Mouse (Mus musculus) induced T-regulatory cell, adult 2 months (primary cell): ENCODE data around the gene Dnajc15.

Source experiments
- DNase-seq: peaks from one replicate; pipeline ENCODE4 v3.0.0-alpha.2; 2012; ENCODE audit warnings: low read depth

Gene Dnajc15

DNA sequence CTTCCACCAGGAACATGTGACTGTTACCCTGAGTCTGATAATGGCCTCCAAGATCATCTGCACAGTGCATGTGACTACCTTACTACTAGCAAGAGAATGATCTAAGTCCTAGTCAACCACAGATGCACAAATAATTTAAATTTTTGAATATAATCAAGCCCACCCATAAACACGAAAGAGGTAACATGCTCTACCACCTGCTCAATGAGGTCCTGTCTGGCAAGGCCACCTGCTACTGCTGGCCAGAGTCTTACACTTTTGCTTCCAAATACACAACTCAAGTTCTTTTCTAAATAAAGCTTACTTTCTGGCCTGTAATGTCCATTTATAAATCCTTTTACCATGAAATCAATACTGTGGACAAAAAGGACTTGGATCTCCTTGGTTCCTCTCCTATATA lies 15.0 kb downstream of the Dnajc15 start:
- DNase-seq: no peak

DNA sequence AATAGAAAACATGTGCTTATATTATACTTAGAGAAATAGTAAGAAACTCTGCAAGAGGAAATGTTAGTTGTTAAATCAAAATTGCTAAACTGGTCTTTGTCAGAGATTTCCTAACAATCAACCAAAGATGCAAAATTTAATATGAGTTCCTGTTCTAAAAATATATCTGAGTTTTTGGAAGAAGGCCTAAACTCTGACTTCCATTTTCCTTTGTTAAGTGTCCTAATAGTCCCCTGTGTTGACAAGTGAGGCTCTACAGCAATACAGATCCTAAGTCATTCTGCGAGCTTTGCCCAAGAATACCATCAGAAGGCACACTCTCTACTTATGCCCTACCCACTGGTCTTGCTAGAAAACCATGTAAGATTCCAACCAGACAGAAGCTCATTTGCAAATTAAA lies 21.0 kb downstream of the Dnajc15 start:
- no peak for DNase-seq

DNA sequence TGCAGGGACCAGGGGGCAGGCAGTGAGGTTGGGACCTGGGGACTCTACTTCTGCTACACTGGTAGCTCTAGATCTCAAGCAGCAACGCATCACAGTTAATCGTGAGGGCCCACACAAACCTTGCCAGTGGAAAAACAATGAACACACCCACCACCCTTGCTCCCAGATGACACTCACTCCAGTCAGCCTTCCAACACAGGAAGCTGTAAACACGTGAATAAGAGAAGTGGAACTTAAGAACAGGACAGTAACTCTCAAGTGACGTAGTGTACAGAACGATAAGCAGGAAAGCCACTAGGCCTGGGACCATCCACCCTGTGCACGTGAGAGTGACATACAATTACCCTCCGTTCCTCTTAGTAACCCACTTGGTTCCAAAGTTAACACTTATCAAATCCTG lies 25.1 kb downstream of the Dnajc15 start:
- no peak for DNase-seq

DNA sequence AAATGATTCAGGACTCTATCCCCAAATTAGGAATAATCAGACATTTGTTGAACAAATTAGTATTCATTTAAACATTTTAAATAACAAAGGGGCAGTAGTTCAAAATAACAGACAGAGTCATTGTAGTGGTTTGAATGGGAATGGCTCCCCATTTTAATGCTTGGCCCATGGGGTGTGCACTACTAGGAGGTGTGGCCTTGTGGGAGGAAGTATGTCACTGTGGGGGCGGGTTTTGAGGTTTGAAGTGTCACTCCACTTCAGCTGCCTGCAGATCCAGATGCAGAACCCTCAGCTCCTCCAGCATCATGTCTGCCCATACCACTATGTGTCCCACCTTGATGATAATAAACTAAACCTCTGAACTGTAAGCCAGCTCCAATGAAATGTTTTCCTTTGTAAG lies 26.6 kb downstream of the Dnajc15 start:
- DNase-seq: peak; percentile 38

DNA sequence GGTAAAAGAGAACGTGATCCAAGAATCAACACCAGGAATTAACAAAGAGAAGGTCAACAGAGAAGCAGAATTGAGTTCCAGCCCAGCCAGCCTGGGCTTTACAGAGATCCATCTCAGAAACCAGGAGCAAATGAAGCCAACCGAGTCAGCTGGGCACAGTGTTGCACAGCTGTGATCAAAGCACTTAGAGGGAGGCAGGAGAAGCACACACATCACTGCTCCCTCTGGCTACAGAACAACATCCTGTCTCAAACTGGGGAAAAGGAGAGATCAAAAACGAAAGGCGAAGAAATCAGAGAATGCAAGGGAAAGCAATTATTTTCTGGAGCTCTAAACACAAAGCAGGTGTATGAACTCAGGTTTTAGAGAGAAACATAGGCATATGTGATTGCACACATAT lies 28.7 kb downstream of the Dnajc15 start:
- no peak for DNase-seq

DNA sequence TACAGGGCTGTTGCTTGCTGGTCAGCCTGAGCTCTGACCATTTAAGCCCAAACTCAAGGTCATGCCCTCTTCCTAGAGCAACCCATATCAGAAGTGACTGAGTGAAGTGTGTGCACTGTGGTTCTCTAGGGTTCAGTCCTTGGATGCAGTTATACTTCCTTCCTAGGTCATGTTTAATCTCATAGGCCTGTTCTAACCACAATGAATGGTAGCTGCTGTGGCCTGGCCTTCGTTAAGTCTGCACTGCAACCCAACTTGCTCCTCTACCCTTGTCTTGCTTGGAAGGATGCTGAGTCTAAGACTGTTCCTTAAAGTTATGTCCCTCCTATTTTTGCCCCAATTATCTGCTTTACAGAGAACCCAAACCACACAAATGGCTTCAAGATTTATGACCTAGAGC lies 29.4 kb downstream of the Dnajc15 start:
- no peak for DNase-seq

DNA sequence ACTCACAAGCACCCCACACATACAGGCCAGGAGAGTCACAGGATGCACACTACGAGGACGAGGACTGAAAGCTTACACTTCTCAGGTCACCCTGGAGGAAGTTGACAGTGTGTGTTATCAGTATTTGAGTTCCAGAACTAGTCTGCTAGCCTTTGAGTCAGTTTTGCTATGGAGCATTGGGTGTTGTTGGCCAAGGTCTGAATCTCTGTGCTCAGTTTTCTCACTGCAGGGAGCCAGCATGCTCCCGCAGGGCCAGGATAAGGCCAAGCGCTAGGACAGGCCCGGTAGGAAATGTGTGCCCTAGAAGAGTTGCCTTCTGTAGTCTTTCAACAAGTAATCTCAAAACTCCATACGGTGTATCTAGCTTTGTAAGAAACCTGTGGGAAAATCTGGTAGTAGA lies 34.4 kb downstream of the Dnajc15 start:
- no peak for DNase-seq

DNA sequence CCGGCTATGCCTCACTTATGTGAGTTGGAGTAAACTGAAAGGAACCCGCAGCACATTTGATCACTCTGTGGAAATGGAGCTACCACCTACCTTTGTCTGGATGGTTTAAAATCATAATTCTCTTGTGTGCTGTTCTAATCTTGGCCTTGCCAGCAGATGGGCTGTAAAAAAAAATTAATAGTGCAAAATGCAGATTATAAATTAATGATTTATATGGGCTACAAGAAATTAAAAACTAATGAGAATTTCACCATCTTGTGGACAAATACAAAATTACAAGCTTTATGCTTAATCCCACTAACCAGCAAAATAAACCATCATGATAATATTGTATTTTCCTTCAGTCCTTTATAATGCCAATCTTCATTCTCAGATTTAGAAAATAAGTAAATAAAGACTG lies 34.8 kb downstream of the Dnajc15 start:
- no peak for DNase-seq

DNA sequence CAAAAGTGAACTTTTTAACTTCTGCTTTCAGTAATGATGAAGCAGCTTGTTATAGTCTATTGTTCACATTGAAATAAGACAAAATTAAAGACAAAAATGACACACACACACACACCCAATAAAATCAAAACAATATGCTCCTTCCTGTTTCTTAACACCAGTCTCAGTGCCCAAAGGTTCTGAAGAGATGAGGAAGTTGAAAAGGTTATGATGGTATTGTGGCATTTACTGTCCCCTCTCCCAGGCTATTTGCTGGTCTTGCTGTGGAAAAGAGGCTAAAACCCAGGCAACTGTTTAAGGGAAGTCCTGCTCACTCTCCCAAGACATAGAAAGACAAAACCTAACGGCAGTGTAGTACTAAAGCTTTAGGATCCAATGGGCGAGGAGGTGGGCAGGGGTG lies 38.1 kb downstream of the Dnajc15 start:
- DNase-seq: no peak

DNA sequence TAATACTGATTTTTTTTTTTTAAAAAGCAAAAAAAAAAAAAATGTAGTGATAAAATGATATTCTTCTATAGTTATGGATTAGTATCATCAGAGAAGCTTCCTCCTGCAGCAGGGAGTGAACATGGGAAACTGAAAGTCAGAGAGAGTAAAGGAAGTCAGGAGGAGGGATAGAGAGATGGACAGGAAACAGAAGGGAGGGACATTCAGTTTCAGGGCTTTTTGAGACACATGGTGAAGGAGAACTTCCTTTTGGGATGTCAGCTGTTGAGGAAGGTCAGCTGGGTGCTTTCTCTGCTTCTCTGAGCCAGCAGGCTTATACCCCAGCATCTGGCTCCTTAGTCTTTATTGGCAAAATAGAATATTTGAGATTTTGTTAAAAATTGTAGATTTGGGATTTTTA lies 42.6 kb downstream of the Dnajc15 start:
- no peak for DNase-seq

DNA sequence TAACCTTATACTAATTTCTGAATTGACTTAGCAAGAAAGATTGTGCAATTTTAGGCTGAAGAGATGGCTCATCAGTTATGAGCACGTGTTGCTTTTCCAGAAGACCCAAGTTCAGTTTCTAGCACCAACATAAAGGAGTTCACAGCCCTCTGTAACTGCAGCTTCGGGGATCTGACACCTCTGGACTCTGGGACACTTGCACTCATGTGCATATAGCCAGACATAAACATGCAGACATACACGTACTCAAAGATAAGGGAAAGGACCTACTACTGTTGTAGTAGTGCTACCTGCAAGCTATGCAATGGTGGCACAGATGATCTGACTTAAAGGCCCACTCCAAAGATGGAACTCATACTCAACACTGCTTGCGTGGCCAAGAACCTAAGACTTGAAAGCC lies 43.0 kb downstream of the Dnajc15 start:
- no peak for DNase-seq

DNA sequence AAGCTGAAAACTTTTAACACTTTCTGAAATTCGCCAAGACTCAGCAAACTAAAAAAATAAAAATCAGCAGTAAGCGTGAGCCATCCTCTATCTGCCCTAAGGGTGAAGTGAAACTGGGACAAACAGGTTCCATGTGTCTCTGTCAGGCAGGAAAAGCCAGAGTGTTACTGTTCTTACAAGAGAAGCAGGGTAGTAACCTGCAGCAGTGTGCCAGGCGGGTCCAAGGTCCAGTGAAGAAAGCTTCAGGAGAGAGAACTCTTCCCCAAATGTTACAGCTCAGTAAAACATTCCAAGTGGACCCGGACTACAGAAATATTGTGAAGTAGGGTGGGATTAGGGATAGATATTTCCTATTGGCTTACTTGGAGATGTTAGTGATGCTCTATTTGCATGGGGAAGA lies 45.3 kb downstream of the Dnajc15 start:
- no peak for DNase-seq

DNA sequence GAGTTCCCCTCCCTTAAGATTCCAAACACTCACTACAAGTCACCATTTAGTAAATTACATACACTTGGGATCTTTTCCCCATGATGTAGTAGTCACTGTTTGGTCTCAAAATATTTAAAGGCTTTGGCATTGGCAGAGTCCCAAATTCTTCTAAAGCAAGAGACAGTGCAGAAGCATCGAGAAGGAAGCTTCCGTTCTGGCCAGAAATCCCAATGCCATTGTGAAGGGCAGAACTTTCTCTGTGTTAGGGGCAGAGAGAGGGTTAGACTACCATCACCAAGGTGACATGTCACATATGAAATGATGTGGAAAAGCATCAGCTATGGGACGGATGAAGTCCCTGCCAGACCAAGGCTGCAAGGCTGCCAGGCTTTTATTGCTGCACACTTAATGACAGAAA lies 49.0 kb downstream of the Dnajc15 start:
- DNase-seq: no peak

DNA sequence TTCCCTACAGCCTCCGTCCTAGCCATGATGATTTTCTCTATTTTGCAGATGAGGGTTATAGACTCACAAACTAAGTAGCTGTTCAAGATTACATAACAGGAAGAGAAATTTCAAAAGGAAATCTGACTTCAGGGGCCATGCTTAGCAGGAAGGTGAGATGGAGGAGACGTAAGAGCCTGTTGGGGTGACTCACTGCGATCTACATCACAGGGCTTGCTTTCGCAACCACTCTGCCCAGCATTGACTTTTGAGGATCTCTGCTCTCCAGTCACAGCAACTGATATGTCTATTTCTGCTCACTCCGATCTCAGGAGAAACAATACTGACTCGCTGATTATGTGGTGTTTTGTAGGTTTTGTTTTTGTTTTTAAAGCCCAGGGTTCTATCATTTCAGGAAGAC lies 49.8 kb downstream of the Dnajc15 start:
- DNase-seq: no peak

DNA sequence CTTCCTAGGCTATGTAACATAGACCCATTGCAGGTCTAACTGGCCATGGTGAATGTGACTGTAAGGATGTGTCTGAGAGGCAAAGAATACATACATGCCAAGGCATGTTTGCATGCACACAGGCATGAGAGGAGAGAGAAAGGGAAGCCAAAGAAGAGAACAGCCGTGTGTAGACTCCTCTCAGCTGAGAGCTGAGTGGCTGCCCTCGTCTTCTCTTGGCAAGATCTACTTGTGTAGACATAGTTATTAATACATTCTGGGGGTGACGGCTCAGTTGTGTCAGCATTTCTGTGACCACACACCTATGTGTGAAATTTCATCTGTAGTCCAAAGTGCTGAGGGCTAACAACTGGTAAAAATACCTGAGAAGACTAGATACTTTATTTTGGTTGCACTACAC lies 55.1 kb downstream of the Dnajc15 start:
- no peak for DNase-seq

DNA sequence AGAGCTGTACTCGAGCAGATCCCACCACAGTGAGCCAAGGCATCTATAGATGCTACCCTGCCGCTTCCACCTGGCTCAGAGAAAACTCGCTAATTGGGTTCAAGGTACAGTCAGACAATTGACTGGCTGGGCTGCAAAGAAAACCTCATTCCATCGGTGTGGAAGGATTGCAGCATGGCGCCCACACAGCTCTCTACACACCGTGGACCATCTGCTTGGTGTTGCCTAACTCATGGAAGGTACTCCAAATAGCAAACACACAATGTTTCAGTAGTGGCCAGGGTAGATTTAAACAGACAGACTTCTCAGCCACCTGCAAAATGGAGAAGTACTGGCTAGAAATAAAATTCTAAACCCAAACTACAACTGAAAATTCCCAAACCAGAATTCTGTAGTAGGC lies 57.4 kb downstream of the Dnajc15 start:
- DNase-seq: no peak

DNA sequence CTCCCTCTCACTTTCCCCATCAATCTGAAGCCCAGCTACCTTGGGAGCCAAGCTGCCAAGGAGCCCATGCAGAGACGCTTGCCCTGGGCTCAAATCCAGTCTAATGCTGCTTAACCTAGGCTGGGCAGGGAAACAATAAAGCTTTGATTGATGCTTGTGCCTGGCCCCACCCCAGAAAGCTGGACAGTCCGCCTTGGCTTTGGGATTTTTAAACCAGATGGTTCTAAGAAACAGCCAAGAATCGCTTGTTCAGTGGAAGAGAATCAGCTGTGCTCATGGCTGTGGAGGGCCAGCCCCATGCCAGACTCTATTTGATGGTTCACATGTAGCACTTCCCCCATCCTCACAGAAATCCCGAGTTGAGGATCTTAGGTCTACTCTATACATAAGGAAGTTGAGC lies 60.0 kb downstream of the Dnajc15 start:
- no peak for DNase-seq

DNA sequence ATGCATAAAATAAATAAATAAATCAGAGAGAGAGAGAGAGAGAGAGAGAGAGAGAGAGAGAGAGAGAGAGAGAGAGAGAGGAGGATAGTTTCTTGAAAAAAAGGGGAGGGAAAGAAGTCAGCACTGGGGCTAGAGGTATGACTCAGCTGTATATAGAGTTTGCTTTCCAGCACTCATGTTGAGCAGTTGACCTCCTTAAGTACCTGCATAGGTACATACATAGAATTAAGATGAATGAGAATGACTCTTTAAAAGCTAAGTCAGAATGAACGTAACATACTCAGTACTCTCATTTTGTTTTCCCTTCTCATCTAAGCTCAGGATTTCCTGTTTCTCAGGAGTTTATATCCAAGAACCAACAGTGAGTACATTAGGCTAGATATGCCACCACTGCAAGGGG lies 62.0 kb downstream of the Dnajc15 start:
- no peak for DNase-seq

DNA sequence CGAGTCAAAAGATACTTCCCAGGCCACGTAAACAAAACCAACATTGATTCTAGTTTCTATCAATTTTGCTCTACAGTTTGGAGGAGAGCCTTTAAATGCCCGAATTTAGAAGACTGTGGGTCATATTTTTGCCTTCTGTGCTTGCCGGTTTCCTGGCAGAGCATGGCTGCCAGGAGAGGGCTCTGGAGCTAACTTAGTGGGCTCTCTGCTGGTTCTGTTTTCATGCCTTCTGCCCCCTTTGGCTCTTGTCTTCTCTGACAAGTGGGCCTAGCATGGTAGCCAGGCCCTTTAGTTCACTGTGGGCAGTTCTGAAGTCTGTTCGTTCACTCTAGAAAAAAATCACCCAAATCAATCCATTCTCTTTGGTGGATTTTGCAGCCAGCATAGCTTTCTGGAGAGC lies 63.5 kb downstream of the Dnajc15 start:
- no peak for DNase-seq

DNA sequence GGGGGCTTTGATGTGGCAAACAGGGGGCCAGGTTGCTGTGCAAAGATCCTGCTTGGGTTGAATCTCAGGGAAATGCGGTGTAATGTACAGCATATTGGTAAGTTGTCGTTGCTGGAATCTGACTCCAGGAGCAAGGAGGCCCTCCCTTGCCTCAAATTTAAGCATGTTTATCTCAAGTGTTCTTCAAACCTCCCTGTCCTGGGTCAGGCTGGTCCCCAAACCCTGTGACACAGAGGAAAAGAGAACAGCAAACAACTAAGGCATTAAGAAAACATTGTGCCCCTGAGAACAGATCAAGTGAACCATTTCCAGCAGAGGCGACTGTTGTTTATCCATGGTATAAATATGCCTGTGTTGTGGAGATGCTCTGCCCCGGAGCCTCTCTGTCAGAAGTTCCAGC lies 67.1 kb downstream of the Dnajc15 start:
- no peak for DNase-seq

DNA sequence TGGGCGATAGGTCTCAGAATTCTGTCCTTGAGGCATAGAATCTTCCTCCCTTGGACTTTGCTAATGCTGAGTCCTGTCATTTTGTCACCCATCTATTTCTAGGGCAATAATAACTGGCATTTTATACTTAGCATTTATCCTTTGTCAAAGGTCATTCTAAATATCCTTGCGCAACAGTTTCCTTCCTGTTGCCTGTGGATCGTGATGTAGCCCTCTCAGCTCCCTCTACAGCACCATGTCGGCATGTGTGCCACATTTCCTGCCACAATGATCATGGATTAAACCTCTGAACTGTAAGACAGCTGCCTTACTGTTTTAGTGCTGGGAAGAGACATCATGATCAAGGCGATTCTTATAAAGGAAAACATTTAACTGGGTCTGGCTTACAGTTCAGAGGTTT lies 68.6 kb downstream of the Dnajc15 start:
- DNase-seq: no peak

DNA sequence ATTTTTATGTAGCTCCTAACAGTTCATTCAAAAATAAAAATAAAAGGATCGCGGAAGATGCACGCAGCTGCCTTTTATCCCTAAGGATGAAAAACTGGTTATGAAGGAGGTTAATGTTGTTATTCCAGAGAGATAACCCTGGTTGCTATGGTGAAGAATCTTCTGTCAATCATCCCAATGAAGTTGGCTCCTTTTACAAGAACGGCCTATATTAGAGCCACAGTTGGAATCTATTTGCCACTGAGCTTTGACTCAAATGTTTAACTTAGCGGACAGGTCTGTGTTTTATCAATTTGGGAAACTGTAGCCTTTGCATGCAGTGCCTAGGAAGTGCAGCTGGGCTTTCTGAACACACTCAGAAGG lies 72.7 kb downstream of the Dnajc15 start:
- DNase-seq: no peak

DNA sequence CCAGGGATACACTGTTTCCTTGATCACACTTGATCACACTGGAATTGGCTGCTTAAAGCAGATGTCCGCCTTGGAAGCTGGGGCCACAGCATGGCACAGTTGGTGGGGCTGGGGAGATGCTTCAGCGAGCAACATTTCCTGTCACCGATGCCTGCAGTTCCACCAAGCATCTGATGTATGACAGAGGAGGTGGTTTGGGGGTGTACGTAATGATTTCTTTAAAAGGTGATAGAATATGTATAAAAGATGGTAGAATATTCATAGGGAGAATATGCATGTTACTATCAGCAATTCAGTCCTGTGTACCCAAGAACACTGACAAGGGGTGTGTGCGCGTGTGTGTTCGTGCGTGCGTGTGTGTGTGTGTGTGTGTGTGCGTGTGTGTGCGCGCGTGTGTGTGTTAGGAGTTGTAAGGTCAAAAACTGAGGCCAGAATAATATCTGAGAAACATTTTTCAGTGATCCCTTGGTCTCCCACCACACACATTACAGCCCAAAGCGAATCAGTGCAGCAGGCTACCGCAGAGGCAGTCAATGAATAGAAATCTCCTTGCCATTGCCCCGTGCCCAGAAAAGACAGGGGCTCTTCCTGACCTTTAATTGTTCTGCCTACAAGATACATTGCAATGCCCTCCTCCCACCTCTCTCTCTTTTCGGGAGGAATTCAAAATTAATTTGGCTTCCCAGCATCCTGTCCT lies 73.2 kb downstream of the Dnajc15 start:
- no peak for DNase-seq

DNA sequence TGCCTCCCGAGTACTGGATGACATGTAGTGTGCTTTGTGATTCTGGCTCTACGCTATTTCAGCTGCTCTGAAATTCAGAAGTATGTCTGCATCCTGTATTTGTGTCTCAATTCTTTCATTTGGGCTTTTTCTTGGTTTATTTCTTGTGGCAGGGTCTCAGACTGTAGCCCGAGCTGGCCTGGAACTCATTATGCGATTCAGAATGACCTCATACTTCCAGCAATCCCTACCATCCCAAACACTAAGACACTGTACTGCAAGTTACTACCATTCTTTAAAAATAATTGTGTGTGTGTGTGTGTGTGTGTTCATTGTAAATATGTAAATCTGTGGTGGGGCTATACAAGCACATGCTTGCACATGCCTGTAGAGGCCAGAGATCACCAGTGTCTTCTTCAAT lies 78.4 kb downstream of the Dnajc15 start:
- DNase-seq: no peak

DNA sequence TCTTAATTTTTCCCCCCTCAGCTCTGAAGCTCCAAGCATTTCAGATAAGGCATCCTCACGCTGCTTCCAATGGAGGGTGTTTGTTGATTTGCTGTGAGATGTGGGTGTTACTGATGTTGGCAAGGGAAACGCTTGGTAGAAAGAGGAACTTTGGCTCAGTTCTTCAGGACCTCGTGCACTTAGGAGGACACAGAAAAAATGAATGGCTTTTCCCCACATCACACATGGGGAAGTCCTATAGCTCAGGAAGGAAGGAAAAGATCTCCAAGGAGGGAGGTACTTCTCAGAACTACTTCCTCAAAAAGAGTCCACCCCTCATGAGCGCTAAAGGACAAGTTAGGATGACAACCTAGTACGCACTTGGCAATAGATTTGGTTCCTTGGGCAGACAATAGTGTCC lies 79.7 kb downstream of the Dnajc15 start:
- no peak for DNase-seq
